Mouse (Mus musculus): ENCODE results near the gene Iqck.

- TF ChIP-seq CTCF (IDR thresholded peaks at IDR 0.05; ENCODE audit: control insufficient read depth, insufficient read depth, insufficient replicate concordance, low read depth, low read length), result no peak
- no peak for TF ChIP-seq POLR2A (IDR thresholded peaks at IDR 0.05; ENCODE audit: control insufficient read depth, low read depth, low read length)
Measured at GRCm38 (mm10) chr7:118811407-118812106, 44.0 kb upstream of the Iqck start.
